Mouse (Mus musculus) layer of hippocampus, postnatal 14 days (tissue): ENCODE data around the gene Tstd2. TPM values are rescaled to one million over a fixed set of nuclear protein-coding genes. Genes with fewer than 3 reads are reported as not detected.

ENCODE experiments used
- DNase-seq, 2 experiments: peaks; one replicate each; pipeline ENCODE4 v3.0.0; 2021 to 2022; ENCODE audit warnings: low spot score in 2 of 2, mixed read lengths in 1 of 2
- total RNA-seq, 2 experiments: library from RNA; stranded (reverse); gene quantifications; 2 replicates each; pipeline ENCODE4 v1.2.3; 2021

Tstd2 gene
- total RNA-seq, 2 experiments from 2014 or later: 18.5 to 20.1 TPM

- DNase-seq: no peak
Observed at GRCm38 (mm10) chr4:46120767-46121166, 17.7 kb downstream of the Tstd2 start.

- no peak for DNase-seq
Observed at GRCm38 (mm10) chr4:46119514-46120094, 18.9 kb downstream of the Tstd2 start.

- DNase-seq: no peak
Observed at GRCm38 (mm10) chr4:46117536-46117935, 21.0 kb downstream of the Tstd2 start.

GRCm38 (mm10) chr4:46116544-46117175 is 21.8 kb downstream of the Tstd2 start:
- no peak for DNase-seq

- no peak for DNase-seq
Observed at GRCm38 (mm10) chr4:46115308-46115707, 23.2 kb downstream of the Tstd2 start.

- DNase-seq: no peak
Observed at GRCm38 (mm10) chr4:46111361-46111760, 27.1 kb downstream of the Tstd2 start.

GRCm38 (mm10) chr4:46110084-46110483 is 28.4 kb downstream of the Tstd2 start:
- no peak for DNase-seq

GRCm38 (mm10) chr4:46102078-46102769 is 36.3 kb downstream of the Tstd2 start:
- DNase-seq: no peak

- DNase-seq: no peak
Observed at GRCm38 (mm10) chr4:46101211-46101711, 37.2 kb downstream of the Tstd2 start.

- DNase-seq: no peak
Observed at GRCm38 (mm10) chr4:46100539-46100938, 38.0 kb downstream of the Tstd2 start.

- DNase-seq: no peak
Observed at GRCm38 (mm10) chr4:46099132-46099531, 39.4 kb downstream of the Tstd2 start.

- no peak for DNase-seq
Observed at GRCm38 (mm10) chr4:46097591-46097990, 40.9 kb downstream of the Tstd2 start.

- no peak for DNase-seq
Observed at GRCm38 (mm10) chr4:46096546-46096945, 41.9 kb downstream of the Tstd2 start.

GRCm38 (mm10) chr4:46095826-46096159 is 42.7 kb downstream of the Tstd2 start:
- no peak for DNase-seq

GRCm38 (mm10) chr4:46094916-46095825 is 43.3 kb downstream of the Tstd2 start:
- DNase-seq: no peak

- DNase-seq: no peak
Observed at GRCm38 (mm10) chr4:46092429-46093076, 45.9 kb downstream of the Tstd2 start.

GRCm38 (mm10) chr4:46089524-46090125 is 48.9 kb downstream of the Tstd2 start:
- peak in 1 of 2 experiments; percentile 42 for DNase-seq

- DNase-seq: peak in 1 of 2 experiments; percentile 17
Observed at GRCm38 (mm10) chr4:46087852-46088251, 50.6 kb downstream of the Tstd2 start.

GRCm38 (mm10) chr4:46087427-46087771 is 51.1 kb downstream of the Tstd2 start:
- DNase-seq: no peak

GRCm38 (mm10) chr4:46086718-46087426 is 51.6 kb downstream of the Tstd2 start:
- DNase-seq: peak in 1 of 2 experiments; percentile 33
